Mouse (Mus musculus): ENCODE measurements around the gene Taf1a. TPM values are rescaled to one million over a fixed set of nuclear protein-coding genes. Genes with fewer than 3 reads are reported as not detected.
"Not testable (repeated sequence)": the region's sequence is repeated elsewhere in the genome, so short reads cannot be mapped to it uniquely, and the experiment has no call there.

Taf1a gene
- polyA plus RNA-seq (2015; fragmentation: Nextera tagmentation; extraction: Ambion mirVana) = 11.5 and 13.4 TPM in 2 replicates

- Histone ChIP-seq H3K27me3 (peaks cover 18% of the 10 kb centered on the region), H3K4me1 (replicated peaks) (peaks cover 6% of the 10 kb centered on the region), H3K27ac (peak within 1 kb of the TSS; percentile 30; the same call in 1 of the 2 replicates), H3K9me3 (replicated peaks) (no peaks in the 10 kb centered on the region), H3K9ac (peak within 1 kb of the TSS; percentile 62), H3K4me2 (peak within 1 kb of the TSS; percentile 75), H3K36me3 (peaks cover 5% of the 10 kb centered on the region; the same call in 1 of the 2 replicates), H3K4me3 (peak within 1 kb of the TSS; percentile 72)
- ATAC-seq (replicated peaks; ENCODE audit: insufficient number of reproducible peaks, insufficient read depth, low FRiP score, low read depth) = peak; percentile 97
- 5% methylated on average over 44 of the region's 44 CpGs for WGBS
Measured at GRCm38 (mm10) chr1:183388426-183389406, at the start of gene Taf1a. Gene Taf1a, plus strand, starts transcription at chr1:183388981.

GRCm38 (mm10) chr1:183342902-183343301 lies 45.9 kb upstream of the Taf1a start:
- 89% methylated on average over 1 of the region's 1 CpGs for WGBS
- not testable (repeated sequence) for H3K27me3 ChIP-seq; H3K27ac ChIP-seq; H3K4me2 ChIP-seq; H3K4me3 ChIP-seq; ATAC-seq (replicated peaks; ENCODE audit: insufficient number of reproducible peaks, insufficient read depth, low FRiP score, low read depth); H3K9ac ChIP-seq; H3K9me3 ChIP-seq (replicated peaks)
- Histone ChIP-seq H3K36me3 (peaks cover 42% of the 10 kb centered on the region), H3K4me1 (replicated peaks) (peaks cover 12% of the 10 kb centered on the region)

- H3K9ac ChIP-seq = peak overlapping the region; percentile 95
- peak; percentile 94 for ATAC-seq (replicated peaks; ENCODE audit: insufficient number of reproducible peaks, insufficient read depth, low FRiP score, low read depth)
- WGBS = under 1% methylated on average over 71 of the region's 72 CpGs
- H3K4me1 ChIP-seq (replicated peaks) = peaks cover 12% of the 10 kb centered on the region
- H3K4me2 ChIP-seq = peak overlapping the region; percentile 88
- H3K27me3 ChIP-seq = no peaks in the 10 kb centered on the region
- no peaks in the 10 kb centered on the region for H3K9me3 ChIP-seq (replicated peaks)
- H3K27ac ChIP-seq = peak overlapping the region; percentile 88
- peaks cover 39% of the 10 kb centered on the region for H3K36me3 ChIP-seq
- peak overlapping the region; percentile 99 for H3K4me3 ChIP-seq
Measured at GRCm38 (mm10) chr1:183344886-183345816, 43.6 kb upstream of the Taf1a start.

- H3K4me2 ChIP-seq = peak overlapping the region; percentile 88
- H3K9me3 ChIP-seq (replicated peaks) = no peaks in the 10 kb centered on the region
- peak overlapping the region; percentile 99 for H3K4me3 ChIP-seq
- no peak for ATAC-seq (replicated peaks; ENCODE audit: insufficient number of reproducible peaks, insufficient read depth, low FRiP score, low read depth)
- H3K27me3 ChIP-seq = no peaks in the 10 kb centered on the region
- peaks cover 34% of the 10 kb centered on the region for H3K36me3 ChIP-seq
- WGBS = 5% methylated on average over 10 of the region's 10 CpGs
- peak overlapping the region; percentile 88 for H3K27ac ChIP-seq
- H3K9ac ChIP-seq = peak overlapping the region; percentile 95
- peaks cover 12% of the 10 kb centered on the region for H3K4me1 ChIP-seq (replicated peaks)
Measured at GRCm38 (mm10) chr1:183345817-183346195, 43.0 kb upstream of the Taf1a start.

- no peak for ATAC-seq (replicated peaks; ENCODE audit: insufficient number of reproducible peaks, insufficient read depth, low FRiP score, low read depth)
- Histone ChIP-seq H3K27ac (no peak overlapping the region), H3K4me1 (replicated peaks) (peaks cover 10% of the 10 kb centered on the region), H3K4me3 (no peak overlapping the region), H3K27me3 (no peaks in the 10 kb centered on the region), H3K4me2 (no peak overlapping the region), H3K9me3 (replicated peaks) (no peaks in the 10 kb centered on the region), H3K36me3 (peaks cover 43% of the 10 kb centered on the region), H3K9ac (no peak overlapping the region)
- 24% methylated on average over 6 of the region's 6 CpGs for WGBS
Measured at GRCm38 (mm10) chr1:183349840-183350239, 38.9 kb upstream of the Taf1a start.

- Histone ChIP-seq H3K36me3 (peaks cover 65% of the 10 kb centered on the region), H3K4me1 (replicated peaks) (no peaks in the 10 kb centered on the region), H3K4me3 (no peak overlapping the region), H3K9me3 (replicated peaks) (no peaks in the 10 kb centered on the region), H3K27ac (no peak overlapping the region), H3K9ac (no peak overlapping the region), H3K27me3 (no peaks in the 10 kb centered on the region), H3K4me2 (no peak overlapping the region)
- WGBS = 89% methylated on average over 3 of the region's 3 CpGs
- no peak for ATAC-seq (replicated peaks; ENCODE audit: insufficient number of reproducible peaks, insufficient read depth, low FRiP score, low read depth)
Measured at GRCm38 (mm10) chr1:183358901-183359300, 29.9 kb upstream of the Taf1a start.

- no peak for ATAC-seq (replicated peaks; ENCODE audit: insufficient number of reproducible peaks, insufficient read depth, low FRiP score, low read depth)
- Histone ChIP-seq H3K27ac (no peak overlapping the region), H3K9me3 (replicated peaks) (no peaks in the 10 kb centered on the region), H3K27me3 (no peaks in the 10 kb centered on the region), H3K4me1 (replicated peaks) (no peaks in the 10 kb centered on the region; the same call in 1 of the 2 replicates), H3K4me2 (no peak overlapping the region), H3K36me3 (peaks cover 65% of the 10 kb centered on the region), H3K4me3 (no peak overlapping the region), H3K9ac (no peak overlapping the region)
- WGBS = 83% methylated on average over 5 of the region's 5 CpGs
Measured at GRCm38 (mm10) chr1:183362301-183362700, 26.5 kb upstream of the Taf1a start.

GRCm38 (mm10) chr1:183362729-183363576 lies 25.8 kb upstream of the Taf1a start:
- Histone ChIP-seq H3K4me2 (no peak overlapping the region), H3K9me3 (replicated peaks) (no peaks in the 10 kb centered on the region), H3K27me3 (no peaks in the 10 kb centered on the region), H3K4me1 (replicated peaks) (peaks cover 5% of the 10 kb centered on the region), H3K27ac (no peak overlapping the region), H3K9ac (no peak overlapping the region), H3K36me3 (peaks cover 59% of the 10 kb centered on the region), H3K4me3 (no peak overlapping the region)
- no peak for ATAC-seq (replicated peaks; ENCODE audit: insufficient number of reproducible peaks, insufficient read depth, low FRiP score, low read depth)
- WGBS = 74% methylated on average over 14 of the region's 14 CpGs

- Histone ChIP-seq H3K27ac (no peak overlapping the region), H3K27me3 (no peaks in the 10 kb centered on the region), H3K9me3 (replicated peaks) (no peaks in the 10 kb centered on the region), H3K4me1 (replicated peaks) (peaks cover 10% of the 10 kb centered on the region), H3K36me3 (peaks cover 53% of the 10 kb centered on the region), H3K9ac (no peak overlapping the region), H3K4me2 (no peak overlapping the region), H3K4me3 (no peak overlapping the region)
- no peak for ATAC-seq (replicated peaks; ENCODE audit: insufficient number of reproducible peaks, insufficient read depth, low FRiP score, low read depth)
- 81% methylated on average over 5 of the region's 5 CpGs for WGBS
Measured at GRCm38 (mm10) chr1:183363577-183363867, 25.3 kb upstream of the Taf1a start.

- no peaks in the 10 kb centered on the region for H3K27me3 ChIP-seq
- peaks cover 30% of the 10 kb centered on the region for H3K36me3 ChIP-seq
- ATAC-seq (replicated peaks; ENCODE audit: insufficient number of reproducible peaks, insufficient read depth, low FRiP score, low read depth) = no peak
- no peak overlapping the region for H3K27ac ChIP-seq
- peaks cover 15% of the 10 kb centered on the region for H3K4me1 ChIP-seq (replicated peaks)
- no peak overlapping the region for H3K9ac ChIP-seq
- WGBS = 89% methylated on average over 5 of the region's 5 CpGs
- H3K4me3 ChIP-seq = no peak overlapping the region
- no peak overlapping the region for H3K4me2 ChIP-seq
- no peaks in the 10 kb centered on the region for H3K9me3 ChIP-seq (replicated peaks)
Measured at GRCm38 (mm10) chr1:183366361-183366760, 22.4 kb upstream of the Taf1a start.
